Mouse (Mus musculus) urinary bladder, postnatal 14 days (tissue): ENCODE data around the gene Prkca.

Source experiments
- DNase-seq: peaks from one replicate; pipeline ENCODE4 v3.0.0; 2021; ENCODE audit warnings: low spot score

The Prkca gene

GRCm38 (mm10) chr11:108295373-108295772 lies 48.4 kb downstream of the Prkca start:
- no peak for DNase-seq

- DNase-seq, result no peak
Observed at GRCm38 (mm10) chr11:108294305-108294813, 49.4 kb downstream of the Prkca start.

GRCm38 (mm10) chr11:108293843-108294242 lies 49.9 kb downstream of the Prkca start:
- DNase-seq, result no peak

GRCm38 (mm10) chr11:108289192-108289591 lies 54.5 kb downstream of the Prkca start:
- no peak for DNase-seq

- DNase-seq, result peak; percentile 32
Observed at GRCm38 (mm10) chr11:108287321-108287720, 56.4 kb downstream of the Prkca start.

GRCm38 (mm10) chr11:108285046-108285445 lies 58.7 kb downstream of the Prkca start:
- DNase-seq, result no peak

- DNase-seq, result no peak
Observed at GRCm38 (mm10) chr11:108282850-108283459, 60.8 kb downstream of the Prkca start.

- no peak for DNase-seq
Observed at GRCm38 (mm10) chr11:108279748-108280373, 63.9 kb downstream of the Prkca start.

- DNase-seq, result no peak
Observed at GRCm38 (mm10) chr11:108277096-108277495, 66.6 kb downstream of the Prkca start.

- DNase-seq, result no peak
Observed at GRCm38 (mm10) chr11:108276148-108276547, 67.6 kb downstream of the Prkca start.

GRCm38 (mm10) chr11:108274046-108274445 lies 69.7 kb downstream of the Prkca start:
- no peak for DNase-seq

- no peak for DNase-seq
Observed at GRCm38 (mm10) chr11:108273415-108273965, 70.2 kb downstream of the Prkca start.

- DNase-seq, result no peak
Observed at GRCm38 (mm10) chr11:108272601-108273414, 70.9 kb downstream of the Prkca start.

- no peak for DNase-seq
Observed at GRCm38 (mm10) chr11:108271305-108271704, 72.4 kb downstream of the Prkca start.

- no peak for DNase-seq
Observed at GRCm38 (mm10) chr11:108269516-108269915, 74.2 kb downstream of the Prkca start.

GRCm38 (mm10) chr11:108268421-108269322 lies 75.1 kb downstream of the Prkca start:
- no peak for DNase-seq

- no peak for DNase-seq
Observed at GRCm38 (mm10) chr11:108267825-108268224, 75.9 kb downstream of the Prkca start.

GRCm38 (mm10) chr11:108267066-108267465 lies 76.7 kb downstream of the Prkca start:
- DNase-seq, result no peak

- no peak for DNase-seq
Observed at GRCm38 (mm10) chr11:108263868-108264267, 79.9 kb downstream of the Prkca start.

- DNase-seq, result no peak
Observed at GRCm38 (mm10) chr11:108263406-108263805, 80.3 kb downstream of the Prkca start.

- no peak for DNase-seq
Observed at GRCm38 (mm10) chr11:108261751-108262160, 82.0 kb downstream of the Prkca start.
